Mouse (Mus musculus) olfactory bulb, adult 2 months (tissue): Measurements from ENCODE around the gene Dixdc1.

ENCODE experiments used
- CTCF ChIP-seq: fragments of 200-500 bp; IDR thresholded peaks from 2 replicates; pipeline ENCODE4 v1.5.1; 2012; ENCODE audit warnings: low read depth, mild to moderate bottlenecking, low read length, moderate library complexity; ENCODE audit not compliant: insufficient read depth
- POLR2A ChIP-seq: fragments of 200-500 bp; IDR thresholded peaks from 2 replicates; pipeline ENCODE4 v1.6.1; 2012; ENCODE audit warnings: mild to moderate bottlenecking, low read depth, low read length, moderate library complexity; ENCODE audit not compliant: insufficient read depth

DNA sequence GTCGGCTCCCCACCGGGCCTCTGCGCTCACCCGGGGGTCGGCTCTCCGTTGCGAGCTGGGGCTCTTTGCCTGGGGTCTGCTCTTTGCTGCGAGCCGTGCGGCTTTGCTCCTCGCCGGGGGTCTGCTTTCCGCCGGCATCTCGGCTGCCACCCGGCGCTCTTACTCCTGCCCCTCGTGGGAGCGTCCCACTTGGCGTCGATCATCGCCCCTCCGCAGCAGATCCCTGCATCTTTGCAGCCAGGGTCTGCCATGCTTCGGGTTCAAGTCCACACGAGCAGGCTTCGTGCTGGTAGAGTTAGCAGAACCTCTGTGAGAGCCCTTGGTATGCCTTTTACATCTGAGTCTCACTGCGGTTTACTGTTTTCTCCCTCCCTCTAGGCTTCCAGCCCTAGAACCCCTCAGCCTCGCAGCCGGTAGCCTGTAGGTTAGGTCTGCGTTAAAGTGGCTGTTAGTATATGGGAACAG lies 36.4 kb upstream of the Dixdc1 start:
- TF ChIP-seq CTCF: no peak
- TF ChIP-seq POLR2A: no peak
